Mouse (Mus musculus) B cell, adult 2 months (primary cell): ENCODE measurements around the gene Rnf8.
A peak's percentile ranks its signal among the peaks of the same experiment; 100 is the strongest.
"Not testable (repeated sequence)": the region's sequence is repeated elsewhere in the genome, so short reads cannot be mapped to it uniquely, and the experiment has no call there.

Source experiments
- DNase-seq, 2 experiments: peaks; one replicate each; pipeline ENCODE4 v3.0.0; 2022

The Rnf8 gene

DNA sequence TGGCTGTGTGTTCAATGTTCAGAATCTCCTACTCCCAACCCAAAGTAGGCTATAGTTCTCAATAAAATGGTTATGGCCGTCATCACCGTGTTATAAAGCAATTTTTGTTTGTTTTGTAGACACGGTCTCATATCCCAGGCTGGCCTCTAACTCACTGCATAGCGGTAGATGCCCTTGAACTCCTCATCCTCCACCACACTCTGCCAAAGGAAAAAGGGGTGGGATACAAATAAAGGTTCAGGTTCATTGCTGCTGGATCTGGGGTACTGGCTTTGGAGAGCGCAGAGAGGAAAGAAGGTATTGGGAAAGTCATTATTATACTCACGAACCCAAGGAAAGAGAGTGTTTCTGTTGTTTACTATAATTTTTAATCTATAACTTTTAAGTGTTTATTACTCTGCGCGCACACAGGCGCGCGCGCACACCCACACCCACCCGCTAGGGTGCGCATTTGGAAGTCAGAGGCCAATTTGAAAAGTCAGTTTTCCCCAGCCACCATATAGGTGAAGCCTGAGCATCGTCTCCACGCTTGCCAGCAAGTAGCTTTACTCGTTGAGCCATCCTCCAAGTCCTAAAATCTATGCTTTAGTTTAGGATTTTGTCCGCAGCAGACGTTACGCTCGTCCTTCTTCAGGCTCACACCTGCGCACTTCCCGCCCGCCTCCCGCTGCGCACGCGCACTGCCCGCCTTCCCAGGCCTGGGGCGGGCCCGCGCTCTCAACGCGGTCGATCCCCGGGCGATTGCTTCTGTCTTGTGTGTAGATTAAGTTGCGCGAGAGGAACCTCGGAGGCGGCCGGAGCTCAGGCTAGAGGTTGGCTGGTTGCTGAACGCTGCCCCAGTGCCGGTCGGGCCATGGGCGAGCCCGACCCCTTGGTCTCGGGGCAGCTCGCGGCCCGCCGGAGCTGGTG is at the start of gene Rnf8, which contains the start of gene Gm28043:
TSS of gene Rnf8 (plus strand) at position 676 of the 909 bp plus-strand sequence.
TSS of gene Gm28043 (plus strand) at position 762 of the 909 bp plus-strand sequence.
- DNase-seq: peak; percentile 94 to 95

DNA sequence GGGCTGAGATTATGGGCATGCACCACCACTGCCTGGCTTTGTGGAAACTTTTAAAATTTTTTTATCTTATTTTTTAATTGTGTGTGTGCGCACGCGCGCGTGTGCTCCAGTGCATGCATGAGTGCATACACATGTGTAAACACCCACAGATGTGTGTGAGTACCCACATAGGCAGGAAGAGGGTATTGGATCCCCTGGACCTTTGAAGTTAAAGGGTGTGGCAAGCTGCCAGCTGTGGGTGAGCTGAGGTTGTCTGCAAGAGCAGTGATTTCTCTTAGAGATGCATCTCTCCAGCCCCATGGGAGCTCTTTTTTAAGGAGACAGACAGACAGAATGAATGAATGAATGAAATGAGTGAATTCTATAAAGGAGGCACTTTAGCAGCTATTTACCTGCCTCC is 49.1 kb upstream of the Rnf8 start:
- no peak for DNase-seq

DNA sequence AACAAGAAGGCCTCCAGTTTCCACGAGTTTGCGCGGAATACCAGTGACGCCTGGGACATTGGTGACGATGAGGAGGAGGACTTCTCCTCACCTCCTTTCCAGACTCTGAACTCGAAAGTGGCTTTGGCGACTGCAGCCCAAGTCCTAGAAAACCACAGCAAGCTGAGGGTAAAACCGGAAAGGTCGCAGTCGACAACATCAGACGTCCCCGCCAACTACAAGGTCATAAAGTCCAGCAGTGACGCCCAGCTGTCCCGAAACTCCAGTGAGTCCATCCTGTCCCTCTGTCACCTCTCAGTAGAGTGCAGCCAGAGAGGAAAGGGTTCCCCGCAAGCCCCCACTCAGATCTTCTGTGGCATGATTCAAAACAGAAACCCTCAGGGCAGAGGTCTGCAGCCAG is 46.2 kb upstream of the Rnf8 start:
- DNase-seq: no peak

DNA sequence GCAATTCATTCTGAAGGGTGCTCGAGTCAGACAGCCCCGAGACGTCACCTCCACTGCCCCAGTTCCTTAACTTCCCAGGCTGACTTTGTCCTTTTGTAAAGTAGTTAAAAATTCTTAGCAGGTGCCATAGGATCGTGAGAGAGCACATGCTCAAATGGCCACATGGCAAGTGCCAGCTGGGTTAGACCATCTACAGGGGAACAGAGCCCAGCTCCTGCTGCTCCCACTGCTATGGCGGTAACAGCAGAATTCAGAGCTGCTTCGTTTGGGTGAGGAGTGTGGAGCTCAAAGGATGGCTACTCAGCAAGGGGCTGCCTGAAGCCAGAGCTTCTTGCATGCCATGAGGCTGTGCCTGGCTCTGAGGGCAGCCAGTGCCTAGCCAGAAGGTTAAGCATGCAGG is 44.8 kb upstream of the Rnf8 start:
- no peak for DNase-seq

DNA sequence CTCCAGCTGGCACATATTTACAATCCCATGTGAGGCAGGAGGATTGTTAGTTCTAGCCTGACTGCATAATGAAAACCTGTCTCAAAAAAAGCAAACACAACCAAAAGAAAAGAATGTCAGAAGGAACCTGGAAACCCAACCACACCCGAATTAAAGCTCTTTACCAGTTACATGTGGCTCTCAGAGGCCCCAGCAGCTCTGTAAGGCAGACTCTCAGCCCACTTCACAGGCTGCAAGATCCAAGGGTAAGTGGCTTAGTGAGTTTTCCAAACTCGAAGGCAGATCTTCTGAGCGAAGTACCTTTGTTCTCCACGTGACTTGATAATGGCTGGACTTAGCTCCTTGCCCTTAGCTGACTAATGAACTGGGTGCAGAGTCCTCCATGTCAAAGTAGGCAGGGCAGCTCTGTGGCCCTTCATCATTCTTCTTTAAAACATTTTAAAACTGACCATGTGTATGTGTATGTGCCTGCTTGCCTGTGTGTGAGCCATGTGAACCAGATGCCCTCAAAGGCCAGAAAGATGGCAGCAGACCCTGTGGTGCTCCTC is 34.9 kb upstream of the Rnf8 start:
- DNase-seq: no peak

DNA sequence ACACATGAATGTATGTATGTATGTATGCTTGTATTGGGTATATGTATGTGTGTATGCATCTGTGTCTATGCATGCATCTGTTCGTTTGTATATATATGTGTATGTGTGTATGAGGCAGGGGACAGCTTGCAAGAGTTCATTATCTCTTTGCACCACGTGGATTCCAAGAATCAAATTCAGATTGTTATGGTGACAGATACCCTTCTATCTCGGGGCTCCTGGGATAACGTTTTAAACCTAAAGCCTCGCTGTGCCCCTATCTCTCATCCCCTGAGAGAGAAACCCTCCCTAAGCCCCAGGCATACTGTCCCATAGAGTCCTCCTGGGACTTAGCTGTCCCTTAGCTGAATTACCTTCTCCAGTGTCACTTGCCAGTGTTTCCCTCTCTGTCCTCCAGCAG is 31.0 kb upstream of the Rnf8 start:
- no peak for DNase-seq

DNA sequence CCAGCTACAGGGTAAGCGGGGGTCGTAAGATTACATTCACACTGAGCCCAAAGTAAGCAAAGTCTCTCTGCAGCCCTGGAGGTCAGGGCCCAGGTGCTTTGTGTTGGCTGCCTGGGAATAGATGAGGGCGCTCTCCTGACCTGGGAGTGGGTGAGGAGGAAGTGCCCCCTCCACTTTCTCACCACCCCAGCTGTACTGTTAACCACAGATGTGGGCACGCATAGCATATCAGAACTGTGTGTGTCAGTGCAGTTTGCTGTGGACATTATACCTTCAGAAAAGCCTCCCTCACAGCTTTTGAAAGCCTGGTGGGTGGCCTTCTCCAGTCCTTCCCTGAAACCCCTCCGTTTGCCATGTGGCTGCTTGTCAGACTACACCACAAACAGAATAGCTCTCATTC is 30.3 kb upstream of the Rnf8 start:
- DNase-seq: peak; percentile 13 to 23

DNA sequence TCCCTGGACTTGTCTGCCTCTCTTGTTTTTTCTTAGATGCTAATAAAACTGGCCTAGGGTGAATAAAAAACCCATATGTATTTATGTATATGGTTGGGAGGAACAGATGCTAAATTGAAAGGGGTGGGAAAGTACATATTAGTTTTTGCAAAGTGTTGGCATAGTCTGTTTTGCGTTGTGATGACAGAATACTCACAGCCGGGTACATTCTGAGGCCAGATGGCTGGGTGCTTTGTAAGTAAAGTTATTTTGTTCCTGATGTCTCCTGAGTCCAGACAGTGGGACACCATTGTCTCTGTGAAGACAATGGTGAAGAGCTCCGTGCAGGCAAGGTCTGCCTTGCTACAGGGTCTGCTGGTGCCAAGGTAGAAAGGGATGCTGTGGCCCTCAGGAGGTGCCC is 29.9 kb upstream of the Rnf8 start:
- no peak for DNase-seq

DNA sequence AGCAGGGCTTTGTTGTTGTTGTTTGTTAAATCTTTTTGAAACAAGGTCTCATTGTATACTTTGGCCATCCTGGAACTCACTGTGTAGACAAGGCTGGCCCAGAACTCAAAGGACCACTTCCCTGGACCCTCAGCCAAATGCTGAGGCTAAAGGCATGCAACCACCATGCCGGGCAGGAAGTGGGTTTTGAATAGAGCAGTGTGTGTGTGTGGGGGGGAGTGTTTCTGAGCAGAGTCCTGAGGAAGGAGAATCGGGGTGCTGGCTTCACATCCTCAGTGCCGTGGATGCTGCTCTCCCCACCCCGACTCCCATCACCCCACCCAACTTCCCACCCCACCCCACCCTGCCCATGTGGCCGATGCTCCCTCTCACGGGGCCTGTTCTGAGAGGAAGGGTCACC is 29.1 kb upstream of the Rnf8 start:
- DNase-seq: peak; percentile 31

DNA sequence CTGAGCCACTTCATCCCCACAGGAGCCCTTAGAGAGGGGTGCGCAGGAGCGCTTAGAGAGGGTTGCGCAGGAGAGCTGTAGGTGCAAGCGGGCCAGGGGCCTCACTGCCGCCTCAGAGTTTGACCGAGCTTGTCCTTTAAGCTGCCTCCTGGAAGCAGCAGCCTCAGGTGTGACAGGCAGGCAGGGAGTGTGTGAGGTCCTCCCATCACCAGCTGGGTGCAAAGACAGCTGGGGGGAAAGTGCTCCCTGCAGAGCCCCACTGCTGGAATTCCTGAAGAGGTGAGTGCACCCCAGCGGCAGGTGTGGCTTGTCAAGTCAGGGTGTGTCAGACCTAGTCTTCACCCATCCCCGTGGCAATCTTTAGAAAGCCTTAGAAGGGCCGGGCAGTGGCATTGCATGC is 27.7 kb upstream of the Rnf8 start:
- no peak for DNase-seq

DNA sequence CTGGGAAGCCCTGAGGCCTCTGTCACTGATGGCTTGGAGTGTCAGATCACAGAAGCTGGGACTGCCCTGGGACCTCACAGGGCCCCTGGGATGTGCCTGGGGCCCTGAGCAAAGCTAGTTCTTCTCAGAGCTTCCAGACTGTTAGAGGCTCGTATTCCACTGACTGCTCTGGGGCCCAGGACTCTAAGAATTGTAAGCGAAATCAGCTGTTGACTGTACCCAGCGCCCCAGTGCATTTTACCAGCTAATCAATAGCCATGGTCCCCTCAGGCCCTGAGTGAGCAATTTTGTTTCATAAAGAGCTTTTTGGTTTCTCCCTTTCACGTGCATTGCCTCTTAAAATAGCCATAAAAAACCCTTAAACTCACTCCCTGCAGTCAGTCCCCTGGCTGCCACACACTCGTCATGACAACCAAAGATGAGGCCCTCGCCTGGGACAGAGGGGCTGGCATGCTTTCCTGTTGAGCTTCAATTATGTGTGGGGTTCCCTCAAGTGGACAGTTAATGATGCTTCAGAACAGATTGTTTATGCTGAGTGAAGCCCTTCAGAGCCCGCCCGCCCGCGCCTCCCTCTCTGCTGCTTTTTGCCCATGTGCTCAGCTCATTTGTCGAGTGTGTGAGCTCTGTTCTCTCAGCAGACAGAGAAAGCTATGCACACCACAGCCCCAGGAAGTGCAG is 25.2 kb upstream of the Rnf8 start:
- DNase-seq: no peak

DNA sequence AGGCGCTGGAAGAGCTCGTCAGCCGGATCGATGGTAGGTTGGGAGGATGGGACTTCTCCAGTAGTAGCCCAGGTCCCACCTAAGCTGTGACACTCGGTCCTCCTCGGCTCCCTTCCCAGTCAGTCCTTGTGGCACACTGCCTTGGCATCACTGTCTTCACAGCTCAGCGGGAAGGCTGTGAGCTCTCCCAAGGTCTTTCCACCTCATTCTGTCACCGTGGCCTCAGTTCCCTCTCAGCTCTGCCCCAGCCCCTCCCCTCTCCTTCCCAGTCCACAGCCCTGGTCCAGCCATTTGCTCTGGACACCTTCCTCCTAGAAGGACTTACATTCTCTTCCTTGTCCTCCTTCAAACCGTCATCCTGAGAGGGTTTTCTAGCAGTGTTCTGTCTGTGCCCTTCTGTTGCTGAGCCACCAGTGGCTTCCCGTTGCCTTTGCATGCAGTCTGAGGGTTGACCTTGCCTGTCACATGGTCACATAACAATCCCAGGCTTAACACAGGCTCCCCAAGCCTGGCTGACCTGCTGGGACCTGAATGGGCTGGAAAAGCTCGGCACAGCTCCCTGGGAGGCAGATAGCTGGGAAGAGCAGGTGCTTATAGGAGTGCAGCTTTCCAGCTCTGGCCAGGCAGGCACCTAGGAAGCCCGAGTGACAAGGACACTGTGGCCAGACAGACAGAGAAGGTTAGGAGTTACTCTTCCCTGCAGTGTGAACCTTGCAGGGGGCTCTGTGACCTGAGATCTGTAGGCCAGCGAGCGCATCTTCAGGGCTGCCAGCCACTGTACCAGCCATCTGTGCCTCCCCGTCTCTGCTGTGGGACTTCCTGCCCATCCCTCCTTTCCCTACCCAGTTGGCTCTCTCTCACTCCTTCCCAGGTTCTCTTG is 18.5 kb upstream of the Rnf8 start:
- DNase-seq: no peak

DNA sequence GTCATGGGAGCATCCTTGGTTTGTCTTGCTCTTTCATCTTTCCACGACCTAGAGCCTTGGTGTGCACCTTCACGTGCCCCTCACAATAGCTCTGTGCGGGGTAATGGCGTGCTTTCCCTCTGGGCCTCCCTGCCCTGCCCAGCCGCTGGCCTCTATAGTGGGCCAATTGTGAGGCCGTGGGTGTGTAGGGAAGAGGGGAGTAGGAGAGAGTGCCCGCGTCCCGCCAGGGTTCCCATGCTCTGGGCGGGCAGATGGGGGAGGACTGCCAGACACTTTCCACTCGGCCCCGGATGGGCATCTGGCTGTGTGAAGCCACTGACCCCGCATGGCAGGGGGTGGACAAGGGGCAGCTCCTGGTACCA is 17.8 kb upstream of the Rnf8 start:
- no peak for DNase-seq

DNA sequence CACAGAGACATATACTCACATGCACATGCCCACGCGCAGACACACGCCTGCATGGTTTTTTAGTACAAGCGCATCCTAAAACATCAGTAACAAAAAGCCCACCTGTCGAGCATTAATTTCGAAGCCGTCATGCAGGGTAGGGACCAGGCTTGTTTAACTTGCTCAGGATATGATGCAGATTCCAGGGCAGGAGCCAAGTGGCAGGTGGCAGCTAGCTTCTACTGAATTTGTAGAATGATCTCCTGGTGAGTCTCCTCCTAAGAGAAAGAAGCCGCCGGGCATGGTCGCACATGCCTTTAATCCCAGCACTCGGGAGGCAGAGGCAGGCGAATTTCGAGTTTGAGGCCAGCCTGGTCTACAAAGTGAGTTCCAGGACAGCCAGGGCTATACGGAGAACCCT is 15.5 kb upstream of the Rnf8 start:
- no peak for DNase-seq

DNA sequence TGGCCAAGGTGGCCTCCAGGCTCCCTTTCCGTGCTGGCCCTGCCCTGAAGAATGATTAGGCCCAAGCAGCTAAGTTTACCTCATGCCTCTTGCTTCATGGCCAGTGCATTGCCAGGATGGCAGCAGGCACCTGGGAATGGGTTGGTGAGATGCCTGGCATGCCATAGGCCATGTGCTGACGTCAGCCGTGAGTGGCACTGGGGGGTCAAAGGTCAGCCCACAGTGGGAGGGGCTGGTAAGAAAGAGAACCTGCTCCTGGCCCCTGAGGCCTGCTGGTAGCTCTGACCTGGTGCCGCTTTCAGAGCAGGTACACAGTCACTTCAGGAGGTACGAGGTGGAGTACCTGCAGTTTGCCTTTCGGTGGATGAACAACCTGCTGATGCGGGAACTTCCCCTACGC is 15.1 kb upstream of the Rnf8 start:
- no peak for DNase-seq

DNA sequence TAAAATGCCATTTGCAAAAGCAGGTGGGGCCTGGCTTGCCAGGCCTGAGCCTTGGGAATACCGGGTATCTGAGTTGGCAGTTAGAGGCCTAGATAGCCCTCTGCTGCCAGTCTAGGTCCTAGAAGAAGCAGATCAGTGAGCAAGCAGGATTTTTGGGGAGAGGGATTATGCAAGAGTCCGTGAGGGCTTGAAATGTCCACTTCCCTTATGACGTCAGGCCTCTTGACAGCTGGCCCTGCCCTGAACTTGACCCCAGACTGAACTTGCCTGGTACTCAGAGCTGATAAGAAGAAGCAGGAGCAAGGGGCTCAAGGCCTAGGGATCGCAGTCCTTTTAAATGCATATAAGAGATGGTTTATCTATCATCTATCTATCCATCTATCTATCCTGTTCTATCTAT is 13.2 kb upstream of the Rnf8 start:
- no peak for DNase-seq

DNA sequence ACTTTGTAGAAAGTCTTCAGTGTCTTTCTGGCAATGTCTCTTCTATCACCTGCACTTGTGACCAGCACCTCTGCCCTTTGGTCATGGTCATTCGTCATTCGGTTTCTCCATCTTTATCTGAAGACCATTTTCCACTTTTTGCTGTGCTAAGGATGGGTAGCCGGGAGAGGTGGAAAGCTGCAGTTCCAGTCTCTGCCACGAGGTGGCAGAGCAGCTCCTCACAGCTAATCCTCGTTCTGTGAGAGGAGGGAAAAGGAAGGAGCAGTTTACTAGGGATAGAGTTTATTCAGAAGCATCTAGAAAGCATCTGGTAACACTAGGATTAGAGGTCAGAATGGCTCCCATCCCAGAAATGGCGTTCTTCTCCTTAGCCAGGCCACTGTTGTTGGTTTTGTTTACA is 11.3 kb upstream of the Rnf8 start:
- peak; percentile 69 to 74 for DNase-seq

DNA sequence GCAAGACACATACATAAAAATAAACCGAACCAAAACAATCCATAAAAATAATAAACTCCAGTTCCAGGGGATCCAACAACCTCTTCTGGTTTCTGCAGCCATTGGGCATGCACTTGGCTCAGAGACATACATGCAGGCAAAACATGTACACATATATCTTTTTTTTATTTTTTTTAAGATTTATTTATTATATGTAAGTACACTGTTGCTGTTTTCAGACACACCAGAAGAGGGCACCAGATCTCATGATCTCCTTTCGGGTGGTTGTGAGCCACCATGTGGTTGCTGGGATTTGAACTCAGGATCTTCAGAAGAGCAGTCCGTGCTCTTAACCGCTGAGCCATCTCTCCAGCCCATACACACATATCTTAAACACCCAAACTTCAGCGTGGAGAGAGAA is 1.1 kb upstream of the Rnf8 start:
- DNase-seq: not testable (repeated sequence)

DNA sequence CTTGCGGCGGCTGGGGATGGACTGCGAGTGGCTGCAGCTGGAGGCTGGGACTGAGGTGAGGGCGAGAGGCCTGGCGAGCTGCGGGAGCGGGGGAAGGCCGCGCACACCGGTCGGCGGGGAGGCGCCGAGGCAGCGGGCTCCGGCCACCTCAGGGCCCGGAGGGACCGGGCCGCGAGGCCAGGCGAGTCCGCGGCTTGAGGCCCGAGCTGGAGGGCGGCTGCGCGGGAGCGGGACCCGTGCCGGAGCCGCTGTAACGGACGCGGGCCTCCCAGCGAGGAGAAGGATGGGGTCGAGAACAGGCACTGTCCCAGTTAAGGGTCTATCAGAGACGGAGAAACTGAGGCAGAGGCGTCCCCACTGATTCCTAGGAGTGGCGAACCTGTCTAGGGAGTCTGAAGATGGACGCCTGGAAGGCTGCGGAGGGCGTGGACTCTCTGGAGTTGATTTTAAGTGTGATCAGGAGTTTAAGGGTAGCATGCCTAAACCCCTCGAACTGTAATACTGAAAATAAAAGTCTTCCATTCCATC is 498 bp downstream of the Rnf8 start:
- DNase-seq: no peak

DNA sequence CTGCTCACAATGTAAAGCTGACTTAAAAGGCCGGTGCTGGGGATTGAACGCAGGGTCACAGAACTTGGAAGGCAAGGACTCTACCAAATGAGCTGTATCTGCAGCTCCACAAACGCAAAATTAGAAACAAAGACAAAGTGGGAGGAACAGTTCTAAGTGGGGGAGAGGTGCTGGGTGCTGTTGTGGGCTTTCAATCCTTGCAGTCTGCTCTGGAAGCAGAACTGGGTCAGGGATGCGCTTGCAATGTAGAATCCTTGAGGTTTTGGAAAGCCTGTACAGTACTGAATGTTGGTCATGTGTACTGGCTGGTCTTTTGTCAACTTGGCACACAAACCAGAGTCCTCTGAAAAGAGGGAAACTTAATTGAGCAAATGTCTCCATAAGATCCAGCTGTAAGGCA is 1.0 kb downstream of the Rnf8 start:
- no peak for DNase-seq

DNA sequence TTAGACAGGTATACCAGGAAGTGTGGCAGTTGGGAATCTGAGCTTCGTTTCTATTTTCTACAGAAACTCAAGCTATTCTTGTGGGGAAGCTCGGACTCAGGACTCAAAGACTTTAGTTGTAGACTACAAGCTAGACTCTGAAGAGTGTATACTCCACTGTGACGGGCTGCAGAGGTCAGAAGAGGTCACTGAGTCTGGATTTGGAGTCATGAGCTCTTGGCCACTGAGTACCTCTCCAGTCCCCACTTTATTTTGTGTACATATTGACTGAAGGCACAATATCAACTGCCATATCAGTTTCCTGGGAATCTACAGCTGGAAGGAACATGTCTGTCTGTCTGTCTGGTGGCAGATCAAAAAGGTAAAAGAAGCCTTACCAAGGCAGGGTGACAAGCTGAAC is 4.6 kb downstream of the Rnf8 start:
- no peak for DNase-seq

DNA sequence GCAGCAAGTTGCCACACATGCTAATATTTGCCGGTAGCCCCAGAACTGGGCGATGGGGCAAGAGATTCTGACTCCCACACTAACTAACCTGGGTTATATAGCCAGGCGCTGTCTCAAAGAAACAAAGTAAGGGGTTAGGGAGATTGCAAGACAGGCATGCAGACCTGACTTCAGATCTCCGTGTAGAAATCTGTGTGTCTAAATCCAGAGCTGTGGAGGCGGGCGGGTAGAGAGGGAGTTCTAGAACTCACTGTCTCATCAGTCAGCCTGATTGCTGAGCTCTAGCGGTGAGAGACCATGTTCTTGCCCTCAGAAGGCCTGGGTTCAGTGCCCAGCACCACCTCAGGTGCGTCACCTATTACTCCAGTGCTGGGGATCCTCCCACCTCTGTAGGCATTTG is 8.9 kb downstream of the Rnf8 start:
- no peak for DNase-seq

DNA sequence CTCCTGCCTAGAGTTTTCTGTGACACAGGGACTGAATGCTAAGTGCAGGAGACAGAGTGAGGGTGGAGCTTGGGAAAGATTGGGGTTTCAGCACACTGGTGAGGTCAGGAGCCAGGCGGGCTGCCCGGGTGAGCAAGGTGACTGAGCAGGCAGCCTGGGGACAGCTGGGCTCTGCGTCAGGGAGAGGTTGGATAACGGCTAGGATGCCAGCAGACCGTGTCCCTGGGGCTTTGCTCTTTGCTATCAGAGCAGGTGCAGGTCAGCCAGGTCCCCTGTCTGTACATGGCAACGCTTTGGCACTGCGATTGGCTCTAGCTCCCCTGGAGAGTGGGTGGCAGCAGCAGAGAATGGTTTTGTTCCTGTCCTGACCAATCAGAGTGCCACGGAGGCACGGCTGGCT is 12.7 kb downstream of the Rnf8 start:
- DNase-seq: peak in 1 of 2 experiments; percentile 9
